Mouse (Mus musculus): ENCODE measurements around the gene Pkmyt1.
"Not testable (repeated sequence)": the region's sequence is repeated elsewhere in the genome, so short reads cannot be mapped to it uniquely, and the experiment has no call there.

Gene Pkmyt1

GRCm38 (mm10) chr17:23748026-23748425 is 21.9 kb downstream of the Pkmyt1 start:
- no peak for DNase-seq (ENCODE audit: low spot score)

GRCm38 (mm10) chr17:23748631-23749391 is 22.7 kb downstream of the Pkmyt1 start:
- no peak for DNase-seq (ENCODE audit: low spot score)

- DNase-seq (ENCODE audit: low spot score) = no peak
Observed at GRCm38 (mm10) chr17:23749400-23750191, 23.5 kb downstream of the Pkmyt1 start.

GRCm38 (mm10) chr17:23755689-23756088 is 29.6 kb downstream of the Pkmyt1 start:
- DNase-seq (ENCODE audit: low spot score) = no peak

GRCm38 (mm10) chr17:23757581-23757980 is 31.4 kb downstream of the Pkmyt1 start:
- no peak for DNase-seq (ENCODE audit: low spot score)

- no peak for DNase-seq (ENCODE audit: low spot score)
Observed at GRCm38 (mm10) chr17:23758801-23759200, 32.7 kb downstream of the Pkmyt1 start.

- DNase-seq (ENCODE audit: low spot score) = no peak
Observed at GRCm38 (mm10) chr17:23760231-23760630, 34.1 kb downstream of the Pkmyt1 start.

GRCm38 (mm10) chr17:23761155-23761554 is 35.0 kb downstream of the Pkmyt1 start:
- DNase-seq (ENCODE audit: low spot score) = no peak

GRCm38 (mm10) chr17:23762976-23763375 is 36.8 kb downstream of the Pkmyt1 start:
- no peak for DNase-seq (ENCODE audit: low spot score)

GRCm38 (mm10) chr17:23770493-23770892 is 44.4 kb downstream of the Pkmyt1 start:
- no peak for DNase-seq (ENCODE audit: low spot score)

GRCm38 (mm10) chr17:23770896-23771283 is 44.8 kb downstream of the Pkmyt1 start:
- DNase-seq (ENCODE audit: low spot score) = no peak

GRCm38 (mm10) chr17:23771284-23772218 is 45.4 kb downstream of the Pkmyt1 start, which contains the start of gene Flywch1:
Gene Flywch1, minus strand, starts transcription at chr17:23771602.
- peak; percentile 99 for DNase-seq (ENCODE audit: low spot score)

GRCm38 (mm10) chr17:23772219-23772556 is 46.1 kb downstream of the Pkmyt1 start:
- DNase-seq (ENCODE audit: low spot score) = not testable (repeated sequence)

- DNase-seq (ENCODE audit: low spot score) = no peak
Observed at GRCm38 (mm10) chr17:23773676-23774075, 47.5 kb downstream of the Pkmyt1 start.

- peak; percentile 74 for DNase-seq (ENCODE audit: low spot score)
Observed at GRCm38 (mm10) chr17:23774090-23774489, 48.0 kb downstream of the Pkmyt1 start.

GRCm38 (mm10) chr17:23776216-23776615 is 50.1 kb downstream of the Pkmyt1 start:
- no peak for DNase-seq (ENCODE audit: low spot score)

GRCm38 (mm10) chr17:23777141-23777540 is 51.0 kb downstream of the Pkmyt1 start:
- DNase-seq (ENCODE audit: low spot score) = no peak

GRCm38 (mm10) chr17:23778447-23778846 is 52.3 kb downstream of the Pkmyt1 start:
- no peak for DNase-seq (ENCODE audit: low spot score)

GRCm38 (mm10) chr17:23783352-23783751 is 57.2 kb downstream of the Pkmyt1 start:
- DNase-seq (ENCODE audit: low spot score) = no peak

GRCm38 (mm10) chr17:23785561-23786471 is 59.7 kb downstream of the Pkmyt1 start, which contains the start of gene Flywch2:
Gene Flywch2, minus strand, starts transcription at chr17:23786081.
- peak; percentile 87 for DNase-seq (ENCODE audit: low spot score)
